Mouse (Mus musculus): ENCODE data around the gene Zfp870. TPM values are rescaled to one million over a fixed set of nuclear protein-coding genes. Genes with fewer than 3 reads are reported as not detected.

Gene Zfp870
- polyA plus RNA-seq (2012; rRNA removed), result 1.3 and 1.7 TPM in 2 replicates

GRCm38 (mm10) chr17:32891239-32892180, at the start of gene Zfp870:
TSS of gene Zfp870 (minus strand) at chr17:32891642.
- DNase-seq (ENCODE audit: low read depth), result peak; percentile 83

DNA sequence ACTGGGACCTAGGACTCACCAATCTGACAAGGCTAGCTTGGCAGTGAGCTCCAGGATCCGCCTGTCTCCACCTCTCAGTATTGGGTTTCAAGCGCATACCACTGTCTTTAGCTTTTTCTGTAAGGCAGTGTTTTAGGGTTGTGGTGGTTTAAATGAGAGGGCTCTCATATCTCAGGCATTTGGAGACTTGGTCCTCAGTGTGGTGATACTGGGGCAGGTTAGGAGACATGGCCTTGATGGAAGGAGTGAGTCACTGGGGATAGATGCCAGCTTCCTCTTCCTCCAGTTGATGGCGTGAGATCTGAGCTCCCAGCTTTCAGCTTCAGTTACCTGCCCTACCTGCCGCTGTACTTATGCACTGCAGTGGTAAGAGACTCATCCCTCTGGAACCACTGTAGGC, 48.4 kb upstream of the Zfp870 start:
- no peak for DNase-seq (ENCODE audit: low read depth)

DNA sequence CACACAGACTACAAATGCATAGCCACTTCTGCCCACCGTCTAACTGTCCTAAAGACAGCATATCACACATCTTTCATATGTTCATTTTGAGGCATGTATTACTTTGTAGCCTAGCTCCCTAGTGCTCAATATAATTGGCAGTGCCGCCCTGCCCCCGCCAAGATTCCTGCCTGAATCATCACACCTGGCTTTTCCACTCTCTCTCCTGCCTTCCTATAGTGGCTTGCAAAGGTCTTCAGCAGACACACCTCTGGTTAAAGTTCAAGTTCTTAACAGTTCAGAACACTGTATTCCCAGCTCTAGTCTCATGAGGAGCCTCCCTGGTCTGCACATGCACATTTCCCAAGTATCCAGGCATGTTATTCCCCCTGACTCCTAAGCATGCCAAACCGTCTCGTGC, 36.4 kb upstream of the Zfp870 start:
- DNase-seq (ENCODE audit: low read depth), result no peak

DNA sequence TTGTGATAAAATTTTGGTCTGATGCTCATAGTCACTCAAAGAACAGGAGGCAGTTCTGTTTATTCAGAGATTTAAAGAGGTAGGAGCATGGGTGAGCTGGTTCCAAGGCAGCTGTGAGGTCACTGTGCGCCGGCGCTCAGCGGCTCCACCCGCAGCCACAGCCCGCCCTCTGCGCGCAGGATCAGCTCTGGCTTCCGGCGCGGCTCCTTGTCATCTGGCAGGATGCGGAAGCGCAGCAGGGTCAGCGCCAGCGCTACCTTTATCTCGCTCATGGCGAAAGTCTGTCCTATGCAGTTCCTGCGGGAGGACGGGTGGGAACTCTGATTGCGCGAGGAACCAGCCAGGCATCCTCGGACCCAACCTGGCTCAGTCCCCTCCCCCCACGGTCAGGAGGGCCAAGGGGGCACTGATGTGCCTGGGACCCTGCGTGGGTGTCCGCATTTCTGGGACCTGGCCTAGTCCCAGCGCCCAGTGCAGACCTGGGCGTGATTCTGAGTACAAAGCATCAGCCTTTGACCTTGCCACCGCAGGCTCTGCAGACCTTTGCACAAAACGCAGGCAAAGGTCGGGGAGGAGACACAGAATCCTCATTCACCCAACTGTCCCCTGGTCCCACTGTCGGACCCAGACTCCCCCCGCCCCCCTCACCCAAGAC, 33.3 kb upstream of the Zfp870 start:
- DNase-seq (ENCODE audit: low read depth), result no peak

DNA sequence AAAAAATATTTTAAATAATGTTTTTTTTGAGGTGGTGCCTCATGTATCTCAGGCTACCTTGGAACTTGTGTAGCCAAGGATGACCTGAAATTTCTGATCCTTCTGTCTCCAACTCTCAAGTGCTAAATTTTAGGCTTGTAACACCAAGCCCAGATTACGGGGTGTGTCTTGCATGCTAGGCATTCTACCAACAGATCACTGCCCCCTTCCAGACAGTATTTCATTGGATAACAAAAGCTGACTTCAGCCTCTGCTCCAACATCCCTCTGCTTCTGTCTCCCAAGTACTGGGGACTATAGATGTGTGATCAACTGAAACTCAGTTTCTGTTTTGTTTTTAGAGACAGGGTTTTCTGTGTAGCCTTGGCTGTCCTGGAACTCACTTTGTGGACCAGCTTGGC, 32.2 kb upstream of the Zfp870 start:
- no peak for DNase-seq (ENCODE audit: low read depth)

DNA sequence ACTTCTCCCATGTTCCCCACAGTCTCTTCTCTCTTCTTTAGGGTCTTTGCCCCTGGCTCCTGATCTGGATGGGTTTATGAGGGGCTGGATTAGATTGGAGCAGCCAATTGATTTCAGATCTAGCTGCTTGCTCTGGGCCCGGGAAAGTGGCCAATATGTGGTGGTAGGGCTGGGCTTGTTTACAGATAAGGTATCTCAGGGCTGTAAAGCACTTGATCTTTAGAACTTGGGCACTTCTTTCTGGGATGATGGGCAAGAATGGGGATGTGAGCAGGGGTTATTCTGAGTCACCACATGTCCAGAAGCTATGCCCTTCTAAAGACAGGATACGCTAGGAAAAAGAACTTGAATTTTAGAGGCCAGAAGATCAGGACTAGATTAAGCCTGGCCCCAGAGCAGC, 27.7 kb upstream of the Zfp870 start:
- DNase-seq (ENCODE audit: low read depth), result no peak

DNA sequence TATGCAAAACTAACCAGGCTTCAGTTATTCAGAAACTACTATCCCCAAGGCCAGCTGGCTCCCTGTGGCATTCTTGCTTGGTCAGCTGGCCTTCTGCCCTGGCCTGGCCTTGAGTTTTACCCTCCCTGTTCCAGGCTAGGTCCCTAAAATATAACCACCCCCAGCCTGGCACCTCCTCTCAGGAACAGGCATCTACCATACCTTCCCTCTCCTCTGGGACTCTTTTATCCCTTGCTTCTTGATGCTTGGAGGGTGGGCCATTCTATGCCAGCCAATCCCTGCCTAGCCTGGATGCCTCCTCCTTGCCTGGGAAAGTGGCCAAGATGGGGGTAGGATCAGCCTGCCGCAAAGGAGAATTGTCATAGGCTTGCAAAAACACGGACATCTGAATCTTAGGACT, 25.7 kb upstream of the Zfp870 start, which contains the start of gene Cyp4f14:
Gene Cyp4f14, minus strand, starts transcription at position 212 of the 400 bp plus-strand sequence.
- no peak for DNase-seq (ENCODE audit: low read depth)

DNA sequence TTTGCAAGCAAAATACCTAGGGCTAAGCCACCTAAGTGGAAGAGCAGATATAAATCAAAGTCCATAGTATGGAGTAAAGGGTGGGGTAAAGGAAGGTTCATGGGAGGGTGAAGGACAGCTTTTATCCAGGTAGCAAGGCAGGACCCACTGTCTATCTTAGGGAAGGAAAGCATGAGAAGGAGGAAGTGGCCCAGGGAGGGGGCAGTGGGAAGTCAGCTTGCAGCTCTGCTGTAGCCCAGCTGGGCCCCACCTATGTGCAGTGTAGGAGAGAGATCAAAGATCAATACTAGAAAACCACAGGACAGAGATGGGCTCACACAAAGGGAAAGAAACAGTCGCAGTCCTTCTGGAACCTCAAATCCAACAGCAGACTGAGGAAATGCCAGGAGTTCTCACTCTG, 24.6 kb upstream of the Zfp870 start:
- DNase-seq (ENCODE audit: low read depth), result no peak

GRCm38 (mm10) chr17:32906172-32906571, 14.7 kb upstream of the Zfp870 start:
- DNase-seq (ENCODE audit: low read depth), result no peak

GRCm38 (mm10) chr17:32905239-32905638, 13.8 kb upstream of the Zfp870 start:
- no peak for DNase-seq (ENCODE audit: low read depth)

DNA sequence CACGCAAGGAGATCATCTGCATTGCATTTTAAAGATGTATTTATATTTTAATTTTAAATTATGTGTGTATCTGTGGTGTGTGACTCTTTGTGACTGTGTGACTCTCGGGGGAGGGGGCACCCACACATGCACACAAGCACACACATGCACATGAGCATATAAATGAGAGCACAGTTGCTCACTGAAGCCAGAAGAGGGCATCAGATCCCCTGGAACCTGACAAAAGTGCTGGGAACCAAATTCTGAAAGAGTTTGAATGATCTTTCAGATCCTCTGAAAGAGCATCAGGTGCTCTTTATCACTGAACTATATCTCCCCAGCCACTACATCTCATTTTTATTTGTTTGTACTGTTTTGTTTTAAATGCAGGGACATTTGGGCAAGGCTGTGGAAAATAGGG, 13.0 kb upstream of the Zfp870 start:
- DNase-seq (ENCODE audit: low read depth), result no peak

GRCm38 (mm10) chr17:32901751-32902525, 10.5 kb upstream of the Zfp870 start:
- DNase-seq (ENCODE audit: low read depth), result no peak

- no peak for DNase-seq (ENCODE audit: low read depth)
Measured at GRCm38 (mm10) chr17:32895421-32895820, 4.0 kb upstream of the Zfp870 start.

- DNase-seq (ENCODE audit: low read depth), result no peak
Measured at GRCm38 (mm10) chr17:32893901-32894300, 2.5 kb upstream of the Zfp870 start.

DNA sequence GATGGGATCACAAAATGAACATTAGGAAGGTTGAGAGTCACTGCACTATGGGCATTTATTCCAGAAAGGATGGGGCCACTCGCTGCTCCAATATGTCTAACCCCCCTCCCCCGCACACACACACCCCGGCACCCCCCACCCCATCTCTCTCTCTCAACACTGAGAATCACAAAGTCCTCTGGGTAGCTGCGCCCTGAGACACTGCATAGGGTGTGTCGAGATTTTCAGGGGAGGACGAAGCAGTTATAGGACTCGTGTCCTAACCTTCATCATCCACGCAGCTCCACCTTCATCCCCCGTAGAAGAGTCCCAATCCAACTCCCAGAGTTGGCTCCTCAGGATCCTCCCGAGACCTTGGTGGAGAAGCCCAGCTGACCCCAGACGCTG, 597 bp downstream of the Zfp870 start:
- no peak for DNase-seq (ENCODE audit: low read depth)

DNA sequence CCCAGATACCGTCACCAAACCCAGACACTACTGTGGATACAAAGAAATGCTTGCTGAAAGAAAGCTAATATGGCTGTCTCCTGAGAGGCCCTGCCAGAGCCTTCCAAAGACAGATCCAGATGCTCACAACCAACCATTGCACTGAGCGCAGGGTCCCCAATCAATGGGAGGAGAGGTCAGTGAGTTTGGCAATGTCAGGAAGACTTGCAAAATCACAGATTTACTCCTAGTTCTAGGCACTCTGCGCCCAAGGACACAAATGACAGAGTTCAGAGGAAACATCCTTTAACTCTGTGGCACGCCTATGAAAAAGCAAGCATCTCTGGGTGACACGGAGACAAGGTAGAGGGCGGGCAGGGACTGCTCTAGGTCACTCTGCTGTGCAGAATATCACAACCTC, 1.8 kb downstream of the Zfp870 start:
- no peak for DNase-seq (ENCODE audit: low read depth)

GRCm38 (mm10) chr17:32880320-32881218, 10.9 kb downstream of the Zfp870 start:
- DNase-seq (ENCODE audit: low read depth), result no peak

GRCm38 (mm10) chr17:32878773-32879172, 12.7 kb downstream of the Zfp870 start:
- DNase-seq (ENCODE audit: low read depth), result no peak

- no peak for DNase-seq (ENCODE audit: low read depth)
Measured at GRCm38 (mm10) chr17:32877471-32878171, 13.8 kb downstream of the Zfp870 start.

DNA sequence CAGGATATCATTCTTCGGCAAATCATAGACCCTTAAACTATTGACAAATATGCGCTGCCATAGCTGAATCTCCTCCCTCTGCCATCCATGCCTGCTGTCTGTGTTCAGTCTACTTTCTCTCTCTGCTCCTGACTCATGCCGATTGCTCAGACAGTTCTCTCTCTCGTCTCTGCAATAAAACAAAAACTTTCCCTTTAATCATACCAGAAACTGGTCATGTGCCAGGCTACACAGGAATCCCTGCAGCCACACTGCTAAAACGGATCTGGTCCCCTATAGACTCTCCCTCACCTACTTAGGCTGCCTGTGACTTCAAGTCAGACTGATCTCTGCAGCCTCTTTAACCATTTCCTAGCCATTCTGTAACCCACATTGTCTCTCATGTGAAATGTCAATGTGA, 18.7 kb downstream of the Zfp870 start:
- no peak for DNase-seq (ENCODE audit: low read depth)

DNA sequence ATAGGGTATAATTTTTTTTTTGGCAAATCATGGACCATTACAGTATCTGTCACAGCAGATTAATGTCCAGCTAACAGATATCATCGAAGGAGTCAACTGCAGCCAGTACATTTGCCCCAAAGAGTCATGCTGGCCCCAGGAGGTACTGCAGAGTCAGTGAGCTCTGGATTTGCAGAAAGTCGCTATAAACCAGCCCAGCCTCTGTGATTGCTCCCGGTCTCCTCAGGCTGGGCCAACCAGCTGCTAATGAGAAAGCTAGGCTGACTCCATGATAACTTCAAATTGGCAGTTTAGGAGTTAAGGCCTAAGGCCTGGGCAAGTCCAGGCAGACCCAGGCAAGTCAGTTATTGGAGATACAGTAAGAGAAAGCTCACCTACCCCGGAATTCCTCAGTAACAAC, 19.4 kb downstream of the Zfp870 start:
- no peak for DNase-seq (ENCODE audit: low read depth)

Measured in gonadal fat pad, adult 2 months (tissue).